Mouse (Mus musculus) cerebellum, adult 9-10 months (tissue): ENCODE results near the gene Arhgef28.

ENCODE experiments used
- DNase-seq: peaks from one replicate; pipeline ENCODE4 v3.0.0; 2022

Gene Arhgef28

DNA sequence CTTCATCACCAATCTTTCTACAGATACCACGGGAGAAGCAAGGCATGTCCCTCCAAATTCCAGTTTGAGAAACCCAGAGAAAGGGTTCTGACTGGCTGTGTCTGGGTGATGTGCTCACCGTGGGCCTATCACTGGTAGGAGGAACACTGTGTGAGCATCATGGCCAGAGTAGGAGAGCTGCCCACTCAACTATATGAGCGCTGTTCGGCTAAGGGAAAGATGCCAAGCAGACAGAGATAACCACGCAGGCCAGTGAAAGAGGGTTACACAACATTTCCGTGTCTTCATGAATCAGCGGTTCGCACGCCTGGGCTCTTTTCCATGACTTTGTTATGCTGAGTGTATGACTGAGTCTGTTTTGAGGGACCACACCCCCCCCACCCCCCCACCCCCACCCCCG, 197.7 kb downstream of the Arhgef28 start:
- DNase-seq, result no peak

DNA sequence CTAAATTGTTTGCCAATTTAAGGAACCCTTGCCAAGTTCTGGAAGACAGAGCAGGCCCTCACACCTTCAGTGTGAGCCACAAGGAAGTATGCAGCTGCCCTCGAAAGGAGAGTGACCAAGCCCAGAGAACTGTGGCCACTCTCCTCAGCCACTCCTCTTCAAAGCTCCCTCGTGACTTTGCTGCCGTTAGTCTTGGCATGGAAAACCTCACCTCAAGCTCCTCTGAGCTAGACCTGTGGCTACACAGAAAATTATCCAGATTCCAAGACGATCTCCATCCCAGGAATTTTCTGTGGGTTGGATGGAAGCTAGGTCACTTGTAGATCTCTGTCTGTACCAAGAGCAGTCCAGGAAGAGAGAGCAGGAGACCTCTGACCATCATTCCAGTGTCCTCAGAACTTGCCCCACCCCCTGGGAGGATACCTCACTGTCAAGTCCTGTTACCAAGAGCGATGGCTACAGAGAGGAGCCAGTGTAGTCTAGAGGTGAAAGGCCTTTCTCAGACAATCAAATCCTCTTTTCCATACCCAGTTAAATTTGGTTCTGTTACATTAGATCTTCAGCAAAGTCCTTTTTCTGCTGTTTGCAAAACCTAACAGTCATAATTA, 200.5 kb downstream of the Arhgef28 start:
- no peak for DNase-seq

DNA sequence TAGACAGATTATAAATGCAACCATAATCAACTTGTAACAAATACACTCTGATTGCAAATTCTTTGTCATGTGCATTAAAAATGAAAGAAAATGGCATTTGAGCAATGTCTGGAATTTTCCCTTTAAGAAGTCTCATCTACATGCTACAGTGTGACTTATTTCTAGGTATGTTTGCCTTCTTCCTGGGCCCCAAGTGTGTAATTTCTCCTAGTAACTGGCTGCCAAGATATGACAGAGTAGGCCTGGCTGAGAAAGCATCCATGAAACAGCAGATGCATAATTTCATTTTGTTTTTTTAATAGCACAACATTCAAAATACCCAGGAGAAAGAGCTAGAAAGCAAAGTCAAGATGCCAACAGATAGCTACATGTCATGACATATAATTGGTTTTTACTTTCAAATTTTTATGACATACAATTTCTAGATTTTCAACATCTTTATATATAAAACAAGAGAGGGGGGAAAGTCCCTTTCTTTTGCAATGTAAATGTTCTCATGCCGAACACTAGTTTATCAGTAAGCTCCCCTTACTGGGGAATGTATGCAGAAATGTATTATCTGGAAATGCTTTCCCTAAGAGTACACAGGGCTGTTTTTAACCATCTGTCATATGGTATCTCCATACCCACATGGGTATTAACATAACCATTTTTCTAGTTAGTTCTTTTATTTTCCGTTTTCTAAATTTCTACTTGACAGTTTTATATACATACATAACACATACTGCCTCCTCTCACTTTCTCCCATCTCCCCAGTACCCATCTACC, 201.4 kb downstream of the Arhgef28 start:
- DNase-seq, result no peak

DNA sequence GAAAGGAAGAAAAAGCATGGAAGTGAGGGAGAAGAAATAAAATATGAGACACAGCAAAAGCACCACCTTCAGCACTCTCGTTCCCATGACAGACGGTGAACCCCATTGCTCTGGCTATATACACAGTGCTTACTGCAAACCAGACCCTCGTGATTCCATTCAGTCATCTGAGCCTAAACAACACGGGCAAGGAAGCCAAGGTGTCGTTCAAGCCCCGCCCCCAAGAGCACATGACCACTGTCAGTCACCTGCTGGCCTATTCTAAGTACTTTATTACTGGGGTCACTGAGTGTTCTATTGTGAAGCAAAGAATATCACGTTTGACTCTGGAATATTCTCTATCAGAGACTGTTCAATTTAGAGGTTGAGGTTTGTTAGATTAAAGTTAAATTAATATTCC, 202.5 kb downstream of the Arhgef28 start:
- DNase-seq, result no peak

DNA sequence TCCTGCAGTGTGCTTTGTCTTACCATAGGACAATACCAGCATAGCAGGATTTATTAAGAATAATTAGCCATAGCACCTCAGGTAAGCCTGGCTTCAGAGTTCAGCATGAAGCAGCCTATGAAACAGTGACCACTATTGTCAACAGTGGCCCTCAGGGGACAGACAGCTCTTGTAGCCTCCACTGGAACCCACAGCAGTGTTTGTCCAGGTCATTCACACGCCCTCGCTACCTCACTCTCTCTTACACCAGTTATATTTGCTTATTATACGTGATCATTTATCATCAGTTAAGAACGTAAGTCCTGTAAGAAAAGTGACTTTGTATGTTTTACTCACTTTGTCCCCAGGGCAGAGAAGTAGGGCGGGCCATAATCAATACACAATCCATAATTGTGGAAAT, 203.6 kb downstream of the Arhgef28 start:
- DNase-seq, result no peak

DNA sequence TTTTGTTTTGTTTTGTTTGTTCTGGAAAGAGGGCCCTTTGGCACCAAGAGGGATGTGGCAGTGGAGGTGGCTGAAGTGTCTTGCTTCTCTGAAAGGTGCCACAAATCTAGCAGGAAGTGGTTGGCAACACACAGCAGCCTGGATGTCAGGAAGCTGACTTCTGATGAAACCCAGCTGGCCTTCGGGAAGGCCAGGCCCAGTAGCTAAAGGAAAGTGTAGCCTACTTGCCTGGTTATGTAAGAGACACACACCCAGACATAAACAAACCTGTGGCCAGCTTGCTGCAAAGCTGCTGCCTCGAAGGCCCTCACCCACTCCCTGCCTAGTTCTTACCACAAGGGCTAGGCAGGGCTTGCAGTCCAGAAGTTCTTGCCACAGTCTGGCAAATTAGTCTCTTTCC, 204.1 kb downstream of the Arhgef28 start:
- DNase-seq, result no peak

DNA sequence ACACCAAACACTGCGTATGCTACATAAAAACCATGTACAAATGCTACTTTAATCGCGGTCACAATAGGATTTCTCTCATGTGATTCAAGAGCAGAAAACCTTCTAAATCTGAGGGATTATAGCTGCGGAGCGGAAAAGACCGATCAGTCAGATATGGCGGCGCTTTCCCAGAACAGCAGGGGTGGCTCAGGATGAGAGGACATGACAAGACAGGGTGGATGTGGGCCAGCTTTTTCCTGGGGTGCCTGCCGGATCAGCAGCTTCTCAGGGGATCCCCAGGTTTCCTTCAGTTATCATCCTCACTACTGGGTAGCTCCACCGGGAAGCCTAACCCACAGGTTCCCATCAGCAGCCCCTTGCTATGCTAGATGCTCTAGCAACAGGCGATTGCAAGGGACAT, 204.5 kb downstream of the Arhgef28 start:
- no peak for DNase-seq

DNA sequence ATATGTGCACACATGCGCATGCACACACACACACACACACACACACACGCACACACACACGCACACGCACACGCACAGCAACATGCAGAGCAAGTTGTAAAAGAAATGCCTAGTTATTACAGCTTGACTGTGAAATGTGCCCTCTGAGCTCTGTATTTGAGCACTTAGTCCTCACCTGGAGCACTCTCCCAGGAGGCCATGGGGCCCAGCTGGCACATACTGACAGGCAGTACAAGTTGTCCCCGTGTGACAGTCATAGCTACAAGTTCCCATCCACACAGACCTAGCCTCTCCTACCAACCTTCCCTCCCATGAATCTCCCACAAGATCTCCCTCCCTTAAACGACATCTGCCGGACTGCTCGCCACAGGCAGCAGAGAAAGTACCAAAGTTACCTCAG, 205.4 kb downstream of the Arhgef28 start:
- DNase-seq, result no peak

DNA sequence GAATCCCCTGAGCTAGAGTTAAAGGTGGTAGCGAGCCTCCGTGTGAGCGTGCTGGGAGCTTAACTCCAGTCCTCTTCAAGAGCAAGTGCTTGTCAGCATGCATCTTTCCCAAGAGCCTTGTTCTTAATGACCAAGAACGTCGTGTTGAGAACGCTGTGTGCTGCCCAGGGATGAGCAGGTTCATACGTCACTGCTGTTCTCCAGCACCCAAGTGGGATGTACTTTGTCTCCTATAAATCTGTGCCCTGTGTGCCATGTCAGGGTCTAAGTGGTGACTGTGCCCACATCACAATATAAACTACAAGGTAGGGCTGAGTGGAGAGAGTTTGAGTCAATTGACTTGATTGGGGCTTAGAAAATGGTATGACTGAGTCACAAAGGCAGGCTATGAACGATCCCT, 207.1 kb downstream of the Arhgef28 start:
- no peak for DNase-seq

DNA sequence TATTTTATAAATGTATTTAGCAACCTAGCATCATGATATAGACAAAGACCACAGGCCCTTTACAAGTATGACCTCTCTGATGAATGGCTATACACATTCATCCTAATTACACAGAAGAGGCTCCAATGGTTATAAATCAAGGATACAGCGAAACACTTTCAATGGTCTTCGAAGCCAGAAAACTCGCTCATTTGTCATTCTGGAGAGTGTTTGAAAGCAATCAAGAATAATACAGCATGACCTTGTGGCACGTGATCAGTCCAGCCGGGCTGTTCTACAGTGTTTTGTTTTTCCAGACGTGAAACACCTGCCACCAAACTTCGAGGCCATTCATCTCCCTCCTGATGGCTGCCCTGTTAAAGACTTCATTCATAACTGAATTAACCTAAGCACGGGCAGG, 207.7 kb downstream of the Arhgef28 start:
- DNase-seq, result no peak

DNA sequence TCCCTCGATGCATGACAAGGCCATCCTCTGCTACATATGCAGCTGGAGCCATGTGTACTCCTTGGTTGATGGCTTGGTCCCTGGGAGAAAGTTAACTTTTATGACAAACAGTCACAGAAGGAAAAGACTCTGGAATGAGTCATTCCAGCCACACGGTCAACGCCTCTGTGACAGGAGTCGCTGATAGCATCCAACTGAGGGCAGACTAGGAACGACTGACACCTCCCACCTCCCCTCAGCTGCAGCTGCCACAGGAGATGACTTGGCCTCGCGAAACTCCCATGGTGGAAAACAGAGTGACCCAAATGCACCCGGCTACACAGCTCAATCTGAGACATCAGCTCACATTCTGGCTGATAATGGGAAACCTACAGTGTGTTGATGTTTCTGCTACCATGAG, 215.3 kb downstream of the Arhgef28 start:
- DNase-seq, result no peak

DNA sequence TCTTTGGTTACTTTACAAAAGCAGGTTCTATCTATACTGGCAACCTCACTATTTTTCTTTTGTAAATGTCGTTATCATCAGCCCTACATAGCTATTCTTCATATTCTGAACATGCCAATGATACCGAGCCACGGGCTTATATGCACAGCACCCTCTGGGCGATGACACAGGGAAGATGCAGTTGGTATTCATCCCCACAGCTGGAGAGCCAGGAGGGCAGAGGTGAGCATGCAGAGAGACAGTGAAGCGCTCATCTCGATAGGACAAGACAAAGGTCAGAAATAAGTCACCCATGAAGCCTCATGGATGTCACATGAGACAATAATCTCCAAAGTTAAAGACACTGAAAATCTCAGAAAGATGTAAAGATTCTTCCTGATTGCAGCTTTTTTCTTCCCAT, 217.4 kb downstream of the Arhgef28 start:
- no peak for DNase-seq

DNA sequence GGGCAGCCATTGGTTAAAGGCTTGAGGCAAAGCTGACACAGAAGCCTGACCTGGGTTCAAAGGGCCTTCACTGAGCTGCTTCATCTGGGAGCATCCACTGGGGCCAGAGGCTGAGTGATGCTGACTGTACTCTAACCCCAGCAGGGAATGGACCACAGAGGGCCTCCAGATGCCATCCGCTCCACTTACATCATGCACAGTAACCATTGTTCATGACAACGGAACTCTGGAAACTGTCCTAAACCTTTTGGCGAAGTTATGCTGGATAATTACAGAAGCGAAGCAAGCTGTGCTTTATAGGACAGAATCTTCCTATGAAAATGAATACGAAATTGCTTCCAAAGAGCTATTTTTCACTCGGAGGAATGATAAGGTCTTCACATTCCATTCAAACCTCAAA, 219.5 kb downstream of the Arhgef28 start:
- DNase-seq, result no peak

DNA sequence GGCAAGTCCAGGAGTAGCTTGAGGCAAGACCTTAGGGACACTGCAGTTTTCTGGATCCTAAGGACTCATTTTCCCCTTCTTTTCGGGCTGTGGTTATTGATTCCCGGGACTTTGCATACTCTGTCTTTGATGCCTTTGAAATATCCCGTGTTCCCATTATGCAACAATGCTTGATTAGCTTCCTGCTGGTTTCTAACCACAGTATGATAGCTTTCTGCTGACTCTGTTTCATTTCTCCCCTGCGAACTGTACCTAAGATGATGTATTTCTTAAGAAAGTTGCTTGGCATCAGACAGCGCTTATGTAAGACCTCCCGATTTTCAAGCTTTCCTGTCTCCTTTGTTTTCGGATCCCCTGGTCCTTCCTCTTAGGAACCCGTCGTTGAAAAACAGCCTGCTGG, 229.1 kb downstream of the Arhgef28 start:
- no peak for DNase-seq

DNA sequence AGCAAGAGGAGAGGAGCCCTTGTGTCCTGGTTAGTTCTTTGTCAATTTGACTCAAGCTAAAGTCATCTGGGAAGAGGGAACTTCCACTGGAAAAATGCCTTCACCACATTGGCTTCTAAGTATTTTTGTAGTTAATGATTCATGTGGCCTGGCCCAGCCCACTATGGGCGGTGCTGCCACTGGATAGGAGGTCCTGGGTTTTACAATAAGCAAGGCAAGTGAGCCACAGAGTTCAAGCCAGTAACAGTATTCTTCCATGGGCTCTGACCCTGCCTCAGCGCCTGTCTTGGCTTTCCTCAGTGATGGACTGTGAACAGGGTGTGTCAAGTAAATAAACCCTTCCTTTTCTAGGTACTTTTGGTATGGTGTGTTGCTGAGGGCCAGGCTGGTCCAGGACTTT, 229.6 kb downstream of the Arhgef28 start:
- DNase-seq, result no peak

DNA sequence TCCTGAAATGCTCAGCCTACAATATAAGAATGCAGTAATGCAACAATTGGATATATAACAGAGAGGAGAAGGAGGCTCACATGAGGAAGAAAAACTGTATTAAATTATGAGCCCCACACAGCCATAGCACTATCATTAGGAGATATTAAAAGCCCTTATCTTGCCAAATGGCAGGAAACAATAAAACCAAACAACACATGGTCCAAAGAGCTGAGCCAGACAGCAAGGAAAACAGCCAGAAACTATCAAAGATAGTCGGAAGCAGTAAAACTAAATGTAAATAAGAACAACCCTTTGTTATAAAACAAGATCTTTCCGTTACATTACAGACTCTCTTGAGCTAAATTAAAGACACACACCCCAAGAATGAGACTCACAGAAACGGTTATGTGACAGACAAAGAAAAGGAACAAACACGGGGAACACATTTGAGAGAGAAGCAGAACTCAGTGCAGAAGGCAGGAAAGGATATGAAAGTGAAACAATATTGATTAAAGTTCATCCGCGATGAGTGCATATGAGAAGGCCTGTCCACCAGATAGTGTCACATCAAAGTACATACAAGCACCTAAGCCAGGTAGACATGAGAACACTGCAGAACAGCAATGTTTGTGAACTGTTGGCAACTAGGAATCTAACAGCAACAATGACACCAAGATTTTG, 231.6 kb downstream of the Arhgef28 start:
- DNase-seq, result no peak

DNA sequence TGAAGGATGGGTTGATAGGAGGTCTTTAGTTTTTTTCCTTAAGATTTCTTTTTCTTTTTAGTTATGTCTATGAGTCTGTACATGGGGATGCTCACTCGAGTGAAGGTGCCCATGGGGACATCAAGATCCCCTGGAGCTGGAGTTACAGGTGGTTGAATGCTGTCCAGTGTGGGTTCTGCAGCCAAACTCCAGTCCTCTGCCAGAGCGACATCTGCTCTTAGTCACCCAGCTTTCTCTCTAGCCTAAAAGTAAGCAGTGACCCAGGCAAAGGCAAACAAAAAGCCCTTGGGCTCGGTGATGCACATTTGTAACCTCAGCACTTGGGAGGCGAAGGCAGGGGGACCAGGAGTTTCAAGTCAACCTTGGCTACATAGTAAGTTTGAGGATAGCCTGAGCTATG, 232.3 kb downstream of the Arhgef28 start:
- DNase-seq, result no peak

DNA sequence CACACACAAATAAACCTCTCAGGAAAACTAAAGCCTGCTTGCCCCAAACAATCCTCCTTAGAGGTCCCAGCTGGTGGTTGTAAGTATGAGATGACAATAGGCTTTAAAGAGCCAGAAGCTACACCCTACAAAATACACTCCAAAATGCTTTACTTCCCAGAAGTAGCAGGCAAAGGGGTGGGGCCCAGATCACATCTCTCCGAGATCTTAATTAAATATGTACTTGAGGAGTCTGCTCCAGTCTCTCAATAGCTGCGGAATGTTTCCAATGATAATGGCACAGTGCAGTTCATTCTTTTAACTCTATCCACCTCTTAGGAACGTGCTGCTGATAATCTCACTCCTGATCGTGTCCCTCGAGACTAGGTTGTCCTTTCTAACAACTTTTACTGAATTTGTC, 240.2 kb downstream of the Arhgef28 start:
- DNase-seq, result no peak

DNA sequence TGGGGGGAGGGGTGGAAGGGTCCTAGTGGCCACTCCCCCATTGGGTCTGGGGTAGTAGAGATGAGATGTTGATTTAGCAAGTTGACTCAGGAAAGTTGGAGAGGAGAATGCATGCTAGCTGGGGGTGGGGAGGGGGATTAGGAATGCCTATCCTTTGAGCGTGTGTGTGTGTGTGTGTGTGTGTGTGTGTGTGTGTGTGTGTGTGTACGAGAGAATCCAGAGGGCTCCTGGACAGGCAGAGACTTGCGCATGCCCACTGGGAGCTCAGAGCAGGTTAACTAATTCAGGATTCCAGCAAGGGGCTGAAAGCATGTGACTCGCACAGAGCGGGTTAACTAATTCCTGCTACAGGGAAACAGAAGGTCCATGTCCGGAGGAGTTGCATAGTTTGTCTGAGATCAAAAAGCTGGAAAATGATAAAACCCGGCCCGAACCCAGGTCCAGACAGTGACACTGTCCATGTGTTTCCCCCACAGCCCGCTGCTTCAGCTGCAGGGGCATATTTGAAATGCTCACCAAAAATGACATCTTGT, 241.3 kb downstream of the Arhgef28 start:
- no peak for DNase-seq

DNA sequence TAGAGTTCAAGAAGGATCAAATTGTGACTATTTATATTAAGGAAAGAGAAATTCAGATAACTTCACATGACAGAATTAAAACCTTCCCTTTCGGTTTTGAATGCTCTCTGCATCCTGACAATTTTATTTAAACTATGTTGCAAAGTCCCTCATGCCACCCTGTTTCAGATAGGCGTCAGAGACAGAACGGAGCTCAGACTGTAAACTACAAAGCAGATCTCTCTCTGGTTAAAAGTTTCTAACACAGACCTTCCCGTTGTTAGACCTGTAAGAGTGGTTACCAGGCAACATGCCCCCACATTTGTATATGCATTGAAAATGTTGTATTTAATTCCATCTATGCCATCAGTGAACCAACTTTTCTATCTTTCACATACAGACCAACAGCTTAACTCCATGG, 246.1 kb downstream of the Arhgef28 start:
- no peak for DNase-seq

DNA sequence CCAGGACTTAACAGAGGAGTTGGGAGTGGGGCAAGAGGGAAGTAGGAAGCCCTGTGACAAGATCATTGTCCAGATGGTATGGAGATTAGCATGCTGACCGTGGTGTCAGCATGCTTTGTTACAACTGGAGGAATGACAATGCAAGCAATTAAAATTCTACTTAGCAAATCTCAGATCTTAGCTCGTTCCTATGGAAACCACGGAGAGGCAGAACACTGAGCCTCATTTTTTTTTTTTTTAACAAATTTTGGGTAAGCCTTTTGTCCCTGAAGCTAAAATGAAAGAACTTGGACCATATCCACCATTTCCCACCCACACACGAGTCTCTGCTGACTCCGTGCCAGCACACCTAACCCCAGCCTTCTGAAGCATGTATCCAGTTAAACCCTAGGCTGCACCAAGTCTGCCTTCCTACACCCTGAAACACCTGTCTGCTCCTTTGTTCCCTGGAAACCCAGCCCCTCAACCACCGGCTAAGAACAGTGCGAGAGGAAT, 246.8 kb downstream of the Arhgef28 start:
- DNase-seq, result no peak

DNA sequence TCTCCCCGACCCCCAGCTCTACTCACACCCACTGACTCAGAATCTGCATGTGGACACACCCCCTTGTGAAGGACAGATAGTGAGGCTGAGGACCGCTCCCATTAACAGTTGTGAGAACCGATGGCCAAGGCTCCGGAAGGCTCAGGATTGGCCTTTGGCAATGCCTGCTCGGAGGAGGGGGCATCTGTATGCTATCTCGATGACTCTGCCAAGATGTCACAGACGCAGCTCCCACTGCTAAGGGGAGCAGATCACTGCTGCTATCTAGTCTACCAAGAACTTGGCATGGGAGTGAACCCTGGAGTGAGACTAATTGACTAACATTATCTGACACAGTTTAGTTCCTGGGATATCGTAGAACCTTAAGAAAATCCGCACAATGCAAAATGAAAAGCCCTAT, 250.5 kb downstream of the Arhgef28 start:
- DNase-seq, result no peak

DNA sequence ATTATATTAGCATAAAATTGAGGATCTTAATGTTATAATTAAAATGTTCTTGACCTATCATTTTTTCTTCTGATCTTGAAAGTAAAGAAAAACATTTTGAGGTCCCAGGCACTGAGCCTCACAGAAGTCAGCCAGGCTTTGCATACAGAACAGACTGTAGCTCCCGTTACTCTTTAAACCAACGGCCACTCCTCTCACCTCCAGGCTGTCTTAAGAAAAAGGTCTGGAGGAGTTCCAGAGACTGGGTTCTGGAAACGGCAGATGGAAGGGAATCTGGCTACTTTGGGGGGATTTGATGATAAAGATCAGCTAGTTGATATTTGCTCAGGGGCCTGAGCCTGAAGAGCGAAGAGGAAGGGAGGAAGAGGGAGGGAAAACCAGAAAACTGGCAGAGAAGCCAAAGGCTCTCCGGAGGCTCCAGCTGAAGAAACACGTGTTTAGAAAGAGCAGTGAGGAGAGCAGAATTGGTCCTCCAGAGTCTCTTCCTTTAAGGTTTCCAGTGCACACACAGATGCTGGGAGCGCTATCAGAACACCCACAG, 251.2 kb downstream of the Arhgef28 start:
- no peak for DNase-seq

DNA sequence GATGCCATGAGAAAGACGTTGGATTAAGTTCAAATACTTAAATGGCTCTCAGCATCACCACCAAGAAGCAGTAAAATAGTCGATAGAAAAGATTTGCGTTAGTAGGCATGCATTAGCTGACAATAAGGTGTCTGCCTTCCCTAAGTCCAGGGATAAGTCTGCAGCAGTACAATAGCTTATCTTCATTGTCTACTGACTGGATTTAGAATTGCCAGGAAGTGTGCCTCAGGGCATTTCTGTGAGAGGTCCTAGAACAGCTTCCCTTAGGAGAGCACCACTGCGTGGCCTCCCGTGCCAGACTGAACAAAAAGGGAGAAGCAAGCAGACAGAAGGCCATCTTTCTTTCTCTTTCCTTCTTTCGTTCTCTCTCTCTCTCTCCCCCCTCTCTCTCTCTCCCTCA, 252.2 kb downstream of the Arhgef28 start:
- no peak for DNase-seq
